Mouse (Mus musculus) liver, embryonic 14.5 days (tissue): ENCODE results near the gene Cipc. TPM values are rescaled to one million over a fixed set of nuclear protein-coding genes. Genes with fewer than 3 reads are reported as not detected.

ENCODE experiments used
- ATAC-seq: fragments of 200-750 bp; cut with Nextera tagmentation; 2 replicates; pipeline ENCODE4 v1.8.0; 2017; ENCODE audit warnings: moderate number of reproducible peaks, mild to moderate bottlenecking, moderate library complexity; ENCODE audit not compliant: insufficient read depth
- DNase-seq, 3 experiments: peaks; one replicate each; pipeline ENCODE4 v3.0.0-alpha.2; 2012 to 2013; ENCODE audit warnings: low read depth in 3 of 3, low spot score in 3 of 3
- H3K27ac ChIP-seq: fragments of 300-500 bp; sonication (generic); 2 replicates; pipeline ENCODE4 v1.5.1; 2014; ENCODE audit warnings: moderate library complexity, mild to moderate bottlenecking, control low read depth, inconsistent platforms
- H3K27me3 ChIP-seq: fragments of 300-500 bp; sonication (generic); 2 replicates; pipeline ENCODE4 v1.6.1; 2014; ENCODE audit warnings: mild to moderate bottlenecking, low read length, moderate library complexity; ENCODE audit not compliant: control insufficient read depth, insufficient read depth
- H3K36me3 ChIP-seq: fragments of 300-500 bp; sonication (generic); replicated peaks from 2 replicates; pipeline ENCODE4 v1.6.1; 2014; ENCODE audit warnings: low read depth; ENCODE audit not compliant: control insufficient read depth, insufficient read depth
- H3K4me1 ChIP-seq, 2 experiments: fragments of 200-500 bp in 1 of 2; fragments of 300-500 bp in 1 of 2; sonication (generic) in 1 of 2; replicated peaks; 2 replicates each; pipeline ENCODE4 v1.6.1; 2012 to 2014; ENCODE audit warnings: antibody characterized with exemption in 1 of 2, inconsistent platforms in 1 of 2, low read length in 1 of 2; ENCODE audit not compliant: control insufficient read depth in 2 of 2, insufficient read depth in 2 of 2
- H3K4me2 ChIP-seq: fragments of 300-500 bp; sonication (generic); 2 replicates; pipeline ENCODE4 v1.6.1; 2014; ENCODE audit warnings: low read depth, mild to moderate bottlenecking, control low read depth, moderate library complexity
- H3K4me3 ChIP-seq, 2 experiments: fragments of 200-500 bp in 1 of 2; fragments of 300-500 bp in 1 of 2; sonication (generic) in 1 of 2; 2 replicates each; pipeline ENCODE4 v1.5.1; 2012 to 2014; ENCODE audit warnings: low read depth in 2 of 2, low read length in 2 of 2, mild to moderate bottlenecking in 2 of 2, control low read depth in 1 of 2, inconsistent platforms in 1 of 2, moderate library complexity in 1 of 2; ENCODE audit not compliant: insufficient read depth in 1 of 2
- H3K9ac ChIP-seq: fragments of 300-500 bp; sonication (generic); replicated peaks from 2 replicates; pipeline ENCODE4 v1.6.1; 2014; ENCODE audit warnings: mild to moderate bottlenecking, control low read depth, moderate library complexity
- H3K9me3 ChIP-seq: fragments of 300-500 bp; sonication (generic); 2 replicates; pipeline ENCODE4 v1.6.1; 2016; ENCODE audit warnings: low read length, mixed read lengths; ENCODE audit not compliant: control insufficient read depth
- CTCF ChIP-seq: IDR thresholded peaks from 2 replicates; pipeline ENCODE4 v1.5.1; 2016; ENCODE audit warnings: antibody characterized with exemption, low read depth, control low read depth
- EP300 ChIP-seq: IDR thresholded peaks from 2 replicates; pipeline ENCODE4 v1.6.1; 2016; ENCODE audit warnings: antibody characterized with exemption, low read depth
- WGBS: fragments of 180-500 bp; shearing (Covaris S2); extraction: QIAGEN DNeasy Blood & Tissue Kit; methylation state at CpG from one replicate; pipeline ENCODE4 v1.1.7; 2014; ENCODE audit not compliant: insufficient replicate concordance; 5-methylcytosine and 5-hydroxymethylcytosine counted together
- polyA plus RNA-seq, 2 experiments: library from polyadenylated mRNA; depleted of rRNA in 1 of 2; stranded (reverse) in 1 of 2; unstranded in 1 of 2; fragments of >200 nt; fragmentation: Nextera tagmentation in 1 of 2; extraction: Ambion mirVana in 1 of 2; gene quantifications; 2 replicates each; pipeline versions ENCODE4 v1.2.1 to v1.2.3; 2012 to 2014

The Cipc gene
- polyA plus RNA-seq, 2 experiments: 8.8 to 10.0 TPM

GRCm38 (mm10) chr12:87002209-87002608 is 55.4 kb downstream of the Cipc start:
- no peaks in the 10 kb centered on the region for H3K9me3 ChIP-seq
- WGBS: 35% methylated on average over 7 of the region's 7 CpGs
- no peak overlapping the region for H3K9ac ChIP-seq
- no peak for ATAC-seq
- H3K4me3 ChIP-seq: no peak overlapping the region
- H3K27ac ChIP-seq: no peak overlapping the region
- no peaks in the 10 kb centered on the region for H3K4me1 ChIP-seq
- no peak for DNase-seq
- no peaks in the 10 kb centered on the region for H3K36me3 ChIP-seq
- H3K27me3 ChIP-seq: no peaks in the 10 kb centered on the region
- TF ChIP-seq EP300 (no peak), CTCF (no peak)
- no peak overlapping the region for H3K4me2 ChIP-seq

GRCm38 (mm10) chr12:87002815-87003214 is 56.0 kb downstream of the Cipc start:
- no peak for TF ChIP-seq CTCF
- TF ChIP-seq EP300: no peak
- Histone ChIP-seq H3K4me1 (no peaks in the 10 kb centered on the region), H3K36me3 (no peaks in the 10 kb centered on the region), H3K27me3 (no peaks in the 10 kb centered on the region), H3K27ac (no peak overlapping the region), H3K4me3 (no peak overlapping the region), H3K9ac (no peak overlapping the region), H3K9me3 (no peaks in the 10 kb centered on the region), H3K4me2 (no peak overlapping the region)
- DNase-seq (no peak), ATAC-seq (no peak)
- WGBS: 66% methylated on average over 7 of the region's 7 CpGs

GRCm38 (mm10) chr12:87003606-87004005 is 56.8 kb downstream of the Cipc start:
- 31% methylated on average over 3 of the region's 3 CpGs for WGBS
- H3K9ac ChIP-seq: no peak overlapping the region
- TF ChIP-seq CTCF (no peak), EP300 (no peak)
- no peak for DNase-seq
- H3K36me3 ChIP-seq: no peaks in the 10 kb centered on the region
- no peaks in the 10 kb centered on the region for H3K9me3 ChIP-seq
- no peaks in the 10 kb centered on the region for H3K4me1 ChIP-seq
- no peak overlapping the region for H3K4me2 ChIP-seq
- ATAC-seq: no peak
- H3K27me3 ChIP-seq: no peaks in the 10 kb centered on the region
- H3K4me3 ChIP-seq: no peak overlapping the region
- no peak overlapping the region for H3K27ac ChIP-seq

GRCm38 (mm10) chr12:87004596-87004995 is 57.8 kb downstream of the Cipc start:
- 73% methylated on average over 4 of the region's 4 CpGs for WGBS
- Histone ChIP-seq H3K27me3 (no peaks in the 10 kb centered on the region), H3K4me3 (no peak overlapping the region), H3K4me1 (no peaks in the 10 kb centered on the region), H3K9me3 (no peaks in the 10 kb centered on the region), H3K9ac (no peak overlapping the region), H3K27ac (no peak overlapping the region), H3K4me2 (no peak overlapping the region), H3K36me3 (no peaks in the 10 kb centered on the region)
- DNase-seq (no peak), ATAC-seq (no peak)
- TF ChIP-seq EP300 (no peak), CTCF (no peak)

Other genes with a start within 250 kb of the Cipc start
- gene Angel1, start 220.6 kb upstream of the Cipc start, polyA plus RNA-seq (2012; rRNA removed): 0.56 and 0.60 TPM in 2 replicates
- 0.68 and 1.1 TPM in 2 replicates for gene Angel1, start 220.6 kb upstream of the Cipc start, polyA plus RNA-seq (2014; fragmentation: Nextera tagmentation; extraction: Ambion mirVana)
- not detected in 2 replicates for gene Lrrc74a, start 212.7 kb upstream of the Cipc start, polyA plus RNA-seq (2012; rRNA removed)
- not detected in 2 replicates for gene Lrrc74a, start 212.7 kb upstream of the Cipc start, polyA plus RNA-seq (2014; fragmentation: Nextera tagmentation; extraction: Ambion mirVana)
- gene Irf2bpl, start 62.2 kb upstream of the Cipc start, polyA plus RNA-seq (2012; rRNA removed): 1.4 and 1.5 TPM in 2 replicates
- 1.4 and 1.5 TPM in 2 replicates for gene Irf2bpl, start 62.2 kb upstream of the Cipc start, polyA plus RNA-seq (2014; fragmentation: Nextera tagmentation; extraction: Ambion mirVana)
- gene Zdhhc22, start 43.4 kb downstream of the Cipc start, polyA plus RNA-seq (2012; rRNA removed): not detected in 2 replicates
- not detected in 2 replicates for gene Zdhhc22, start 43.4 kb downstream of the Cipc start, polyA plus RNA-seq (2014; fragmentation: Nextera tagmentation; extraction: Ambion mirVana)
- gene Tmem63c, start 74.3 kb downstream of the Cipc start, polyA plus RNA-seq (2012; rRNA removed): 0.02 TPM in 1 of 2 replicates, not detected in the other
- not detected in 2 replicates for gene Tmem63c, start 74.3 kb downstream of the Cipc start, polyA plus RNA-seq (2014; fragmentation: Nextera tagmentation; extraction: Ambion mirVana)
- 0.04 TPM in 1 of 2 replicates, not detected in the other for gene Ngb, start 155.5 kb downstream of the Cipc start, polyA plus RNA-seq (2012; rRNA removed)
- 0.11 TPM in 1 of 2 replicates, not detected in the other for gene Ngb, start 155.5 kb downstream of the Cipc start, polyA plus RNA-seq (2014; fragmentation: Nextera tagmentation; extraction: Ambion mirVana)
- gene Gstz1, start 200.1 kb downstream of the Cipc start, polyA plus RNA-seq (2012; rRNA removed): 94.8 and 115 TPM in 2 replicates
- gene Gstz1, start 200.1 kb downstream of the Cipc start, polyA plus RNA-seq (2014; fragmentation: Nextera tagmentation; extraction: Ambion mirVana): 91.0 and 101 TPM in 2 replicates
- 2.6 and 2.8 TPM in 2 replicates for gene Pomt2, start 200.9 kb downstream of the Cipc start, polyA plus RNA-seq (2012; rRNA removed)
- gene Pomt2, start 200.9 kb downstream of the Cipc start, polyA plus RNA-seq (2014; fragmentation: Nextera tagmentation; extraction: Ambion mirVana): 3.9 and 4.9 TPM in 2 replicates